Mouse (Mus musculus): ENCODE results near the gene Pex16. TPM values are rescaled to one million over a fixed set of nuclear protein-coding genes. Genes with fewer than 3 reads are reported as not detected.

Gene Pex16
- polyA plus RNA-seq, 1 experiment from 2014 or later = 23.7 TPM

Small RNA genes within 50 kb of the gene (microRNA-seq; reads per million reads assigned to microRNA genes)
- not detected for gene Mir7000

Other genes with a start within 250 kb of the Pex16 start
- 2.5 and 3.5 TPM in 2 replicates for gene Large2, start 193 bp downstream of the Pex16 start, polyA plus RNA-seq (2015; fragmentation: Nextera tagmentation; extraction: Ambion mirVana)
- 1.1 and 1.5 TPM in 2 replicates for gene 1700029I15Rik, start 7.9 kb downstream of the Pex16 start, polyA plus RNA-seq (2015; fragmentation: Nextera tagmentation; extraction: Ambion mirVana)
- gene Mapk8ip1, start 26.6 kb downstream of the Pex16 start, polyA plus RNA-seq (2015; fragmentation: Nextera tagmentation; extraction: Ambion mirVana) = 1.2 and 1.8 TPM in 2 replicates
- 13.6 and 15.0 TPM in 2 replicates for gene Cry2, start 59.4 kb downstream of the Pex16 start, polyA plus RNA-seq (2015; fragmentation: Nextera tagmentation; extraction: Ambion mirVana)
- gene Slc35c1, start 85.9 kb downstream of the Pex16 start, polyA plus RNA-seq (2015; fragmentation: Nextera tagmentation; extraction: Ambion mirVana) = 10.2 and 12.3 TPM in 2 replicates
- 0.15 TPM in 2 replicates for gene Chst1, start 225.0 kb downstream of the Pex16 start, polyA plus RNA-seq (2015; fragmentation: Nextera tagmentation; extraction: Ambion mirVana)